Mouse (Mus musculus): Measurements from ENCODE around the gene Usp35. TPM values are rescaled to one million over a fixed set of nuclear protein-coding genes. Genes with fewer than 3 reads are reported as not detected.

Gene Usp35
- polyA plus RNA-seq, 1 experiment: 1.6 TPM

GRCm38 (mm10) chr7:97262541-97262940 is 69.3 kb downstream of the Usp35 start:
- TF ChIP-seq MYOD1 (IDR thresholded peaks at IDR 0.05; ENCODE audit: control insufficient read depth in 1 of 3, insufficient read length in 2 of 3, low read depth in 2 of 3) (no peak), REST (IDR thresholded peaks at IDR 0.05; ENCODE audit: insufficient read depth, insufficient read length) (no peak), E2F4 (IDR thresholded peaks at IDR 0.05; ENCODE audit: insufficient read depth) (no peak), MYOG (IDR thresholded peaks at IDR 0.05; ENCODE audit: control insufficient read depth in 1 of 3, insufficient read depth in 1 of 3, insufficient read length in 2 of 3, low read depth in 2 of 3) (no peak), POLR2A (IDR thresholded peaks at IDR 0.05; ENCODE audit: insufficient read length, low read depth) (no peak), TCF12 (IDR thresholded peaks at IDR 0.05; ENCODE audit: insufficient read depth, poor library complexity, severe bottlenecking) (no peak), CEBPB (IDR thresholded peaks at IDR 0.05; ENCODE audit: insufficient read depth, poor library complexity, severe bottlenecking) (no peak), SRF (IDR thresholded peaks at IDR 0.05; ENCODE audit: control insufficient read depth, insufficient read length, low read depth) (no peak), MAX (IDR thresholded peaks at IDR 0.05; ENCODE audit: low read depth) (no peak), TCF3 (IDR thresholded peaks at IDR 0.05; ENCODE audit: insufficient read length, low read depth) (no peak), POLR2AphosphoS2 (IDR thresholded peaks at IDR 0.05; ENCODE audit: insufficient read length, low read depth) (no peak), USF1 (IDR thresholded peaks at IDR 0.05; ENCODE audit: low read depth) (no peak)
- Histone ChIP-seq H3K4me3 (no peak overlapping the region), H3ac (ENCODE audit: control insufficient read depth, insufficient read length) (no peak overlapping the region), H3K79me2 (ENCODE audit: control insufficient read depth, insufficient read depth) (no peaks in the 10 kb centered on the region), H3K36me3 (ENCODE audit: control insufficient read depth, insufficient read depth) (no peaks in the 10 kb centered on the region), H3K27me3 (ENCODE audit: control insufficient read depth, insufficient read depth, insufficient read length) (no peaks in the 10 kb centered on the region), H3K4me2 (ENCODE audit: low read depth) (no peak overlapping the region)

Other genes with a start within 250 kb of the Usp35 start
- gene Kctd21, start 307 bp upstream of the Usp35 start, polyA plus RNA-seq (2012; fragmentation: generic; extraction: Trizol): 2.3 TPM
- gene Alg8, start 39.6 kb upstream of the Usp35 start, polyA plus RNA-seq (2012; fragmentation: generic; extraction: Trizol): 15.1 TPM
- gene Ndufc2, start 68.0 kb upstream of the Usp35 start, polyA plus RNA-seq (2012; fragmentation: generic; extraction: Trizol): 211 TPM
- 0.02 TPM for gene Thrsp, start 85.7 kb upstream of the Usp35 start, polyA plus RNA-seq (2012; fragmentation: generic; extraction: Trizol)
- gene Kctd14, start 119.3 kb upstream of the Usp35 start, polyA plus RNA-seq (2012; fragmentation: generic; extraction: Trizol): 0.10 TPM
- 24.9 TPM for gene Ints4, start 148.9 kb upstream of the Usp35 start, polyA plus RNA-seq (2012; fragmentation: generic; extraction: Trizol)
- 127 TPM for gene Aamdc, start 247.5 kb upstream of the Usp35 start, polyA plus RNA-seq (2012; fragmentation: generic; extraction: Trizol)
- 4.3 TPM for gene Rsf1, start 247.9 kb upstream of the Usp35 start, polyA plus RNA-seq (2012; fragmentation: generic; extraction: Trizol)